Mouse (Mus musculus) brain, embryonic 14.5 days (tissue): Measurements from ENCODE around the gene Csn1s1. TPM values are rescaled to one million over a fixed set of nuclear protein-coding genes. Genes with fewer than 3 reads are reported as not detected.

Experiments
- DNase-seq: peaks from one replicate; pipeline ENCODE4 v3.0.0-alpha.2; 2011; ENCODE audit warnings: low read depth
- CTCF ChIP-seq: fragments of 200-500 bp; IDR thresholded peaks from 2 replicates; pipeline ENCODE4 v1.5.1; 2012; ENCODE audit warnings: inconsistent platforms, mild to moderate bottlenecking, moderate library complexity, borderline replicate concordance; ENCODE audit not compliant: insufficient read depth, insufficient read length; ENCODE audit errors: extremely low read depth
- POLR2A ChIP-seq: fragments of 200-500 bp; IDR thresholded peaks from 2 replicates; pipeline ENCODE4 v1.6.1; 2012; ENCODE audit warnings: mild to moderate bottlenecking, inconsistent platforms, borderline replicate concordance; ENCODE audit not compliant: poor library complexity, insufficient read depth, insufficient read length, severe bottlenecking; ENCODE audit errors: extremely low read depth
- polyA plus RNA-seq: library from polyadenylated mRNA; depleted of rRNA; stranded (reverse); fragments of >200 nt; gene quantifications from 2 replicates; pipeline ENCODE4 v1.2.3, GENCODE M21; 2012; rRNA removed

Csn1s1 gene
- not detected in 2 replicates for polyA plus RNA-seq

GRCm38 (mm10) chr5:87665908-87666307 is at the start of gene Csn1s1:
TSS of gene Csn1s1 (plus strand) at chr5:87666208.
- TF ChIP-seq CTCF (no peak), POLR2A (no peak)
- no peak for DNase-seq

DNA sequence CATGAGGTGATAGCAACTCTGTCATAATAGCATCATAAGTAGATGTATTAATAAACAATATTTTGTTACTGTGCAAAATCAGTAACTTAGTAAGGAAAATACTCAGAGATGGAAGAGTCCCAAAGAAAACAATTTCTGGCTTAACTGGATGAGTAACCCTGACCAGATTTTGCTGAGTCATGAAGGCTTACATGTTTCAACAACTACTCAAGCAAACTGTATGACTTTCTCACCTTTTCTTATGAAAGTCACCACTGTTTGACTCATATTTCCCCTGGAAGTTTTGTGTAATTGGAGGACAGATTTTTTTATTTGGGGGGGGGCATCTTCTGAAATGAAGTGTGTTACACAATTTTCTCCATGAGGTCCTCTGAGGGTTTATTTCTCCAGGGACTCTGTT is 43.3 kb upstream of the Csn1s1 start:
- TF ChIP-seq CTCF (no peak), POLR2A (no peak)
- no peak for DNase-seq

DNA sequence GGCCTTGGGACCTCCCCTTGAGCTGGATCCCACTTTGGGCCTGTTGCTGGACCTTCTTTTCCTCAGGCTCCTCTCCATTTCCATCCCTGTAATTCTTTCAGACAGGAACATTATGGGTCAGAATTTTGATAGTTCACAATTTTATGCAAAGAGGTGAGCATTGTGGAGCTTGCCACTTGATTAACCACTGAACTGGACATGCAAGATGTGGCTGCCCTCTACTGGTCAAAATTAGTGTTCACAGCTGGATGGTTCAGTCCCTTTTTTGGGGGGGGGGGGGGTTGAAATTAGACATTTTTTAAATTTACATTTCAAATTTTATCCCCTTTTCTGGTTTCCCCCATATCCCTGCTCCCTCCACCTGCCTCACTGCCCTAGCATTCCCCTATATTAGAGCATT is 23.2 kb upstream of the Csn1s1 start:
- TF ChIP-seq CTCF (peak; percentile 38; the same call in 1 of the 2 replicates), POLR2A (no peak)
- peak; percentile 8 for DNase-seq

DNA sequence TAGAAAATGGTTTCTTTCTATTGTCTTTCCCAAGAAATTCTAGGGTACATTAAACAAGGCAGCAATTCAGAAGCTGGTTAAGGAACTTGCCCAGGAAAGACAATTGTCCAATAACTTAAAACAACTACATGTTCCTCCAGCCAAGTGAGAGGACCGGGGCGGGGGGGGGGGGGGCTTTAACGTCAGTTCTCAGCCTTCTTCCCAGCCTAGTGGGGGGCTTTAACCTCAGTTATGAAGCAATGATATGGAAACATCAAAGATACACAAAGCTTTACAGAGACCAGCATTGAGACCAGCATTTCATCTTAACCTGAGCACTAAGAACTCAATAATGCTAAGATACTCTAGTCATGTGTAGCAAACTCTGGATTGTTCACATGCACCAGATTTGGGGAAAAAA is 33.5 kb downstream of the Csn1s1 start, which contains the start of gene Csn2:
Gene Csn2, minus strand, starts transcription at position 101 of the 400 bp plus-strand sequence.
- no peak for DNase-seq
- no peak for TF ChIP-seq POLR2A
- TF ChIP-seq CTCF = no peak

GRCm38 (mm10) chr5:87705891-87706290 is 39.9 kb downstream of the Csn1s1 start:
- DNase-seq = no peak
- no peak for TF ChIP-seq POLR2A
- TF ChIP-seq CTCF = no peak

Other genes with a start within 250 kb of the Csn1s1 start
- not detected in 2 replicates for gene Ugt2b38, start 242.0 kb upstream of the Csn1s1 start, polyA plus RNA-seq
- gene Ugt2a2, start 183.9 kb upstream of the Csn1s1 start, polyA plus RNA-seq = not detected in 2 replicates
- gene Gm43638, start 179.4 kb upstream of the Csn1s1 start, polyA plus RNA-seq = not detected in 2 replicates
- not detected in 2 replicates for gene Ugt2a1, start 175.3 kb upstream of the Csn1s1 start, polyA plus RNA-seq
- not detected in 2 replicates for gene Sult1b1, start 128.0 kb upstream of the Csn1s1 start, polyA plus RNA-seq
- not detected in 2 replicates for gene Sult1d1, start 97.2 kb upstream of the Csn1s1 start, polyA plus RNA-seq
- not detected in 2 replicates for gene Sult1e1, start 74.6 kb upstream of the Csn1s1 start, polyA plus RNA-seq
- gene Csn2, start 33.4 kb downstream of the Csn1s1 start, polyA plus RNA-seq = not detected in 2 replicates
- gene Csn1s2a, start 108.4 kb downstream of the Csn1s1 start, polyA plus RNA-seq = not detected in 2 replicates
- not detected in 2 replicates for gene Csn1s2b, start 141.9 kb downstream of the Csn1s1 start, polyA plus RNA-seq
- gene Prr27, start 159.5 kb downstream of the Csn1s1 start, polyA plus RNA-seq = not detected in 2 replicates
- gene Odam, start 218.8 kb downstream of the Csn1s1 start, polyA plus RNA-seq = not detected in 2 replicates